Mouse (Mus musculus) gastrocnemius, postnatal 10 days (tissue): ENCODE results near the gene Cnksr3. TPM values are rescaled to one million over a fixed set of nuclear protein-coding genes. Genes with fewer than 3 reads are reported as not detected.

Source experiments
- DNase-seq: peaks from one replicate; pipeline ENCODE4 v3.0.0; 2021; ENCODE audit warnings: mixed read lengths
- total RNA-seq, 2 experiments: library from RNA; stranded (reverse); gene quantifications; 2 replicates each; pipeline ENCODE4 v1.2.3; 2021

Cnksr3 gene
- total RNA-seq, 2 experiments from 2014 or later, result 7.2 to 8.8 TPM

DNA sequence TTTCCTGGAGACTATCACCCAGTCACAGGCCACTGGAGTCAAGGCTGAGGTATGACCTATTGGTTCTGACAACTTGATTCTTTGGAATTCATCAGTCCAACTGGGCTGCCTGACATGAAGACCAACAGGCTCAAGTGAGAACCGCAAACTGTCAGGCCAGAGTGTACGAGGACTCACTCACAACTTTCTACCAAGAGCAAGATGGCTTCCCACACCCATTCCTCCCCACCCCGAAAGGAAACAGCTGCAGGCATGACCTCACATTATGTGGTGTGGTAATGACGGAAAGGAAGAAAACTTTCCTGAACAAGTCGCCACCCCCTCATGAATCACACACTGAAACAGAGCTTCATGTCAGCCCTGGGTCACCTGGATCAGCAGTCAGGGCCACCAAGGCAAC is 66.4 kb downstream of the Cnksr3 start:
- no peak for DNase-seq

- DNase-seq, result no peak
Measured at GRCm38 (mm10) chr10:7144081-7144783, 67.8 kb downstream of the Cnksr3 start.

GRCm38 (mm10) chr10:7142287-7142686 is 69.8 kb downstream of the Cnksr3 start:
- DNase-seq, result no peak

DNA sequence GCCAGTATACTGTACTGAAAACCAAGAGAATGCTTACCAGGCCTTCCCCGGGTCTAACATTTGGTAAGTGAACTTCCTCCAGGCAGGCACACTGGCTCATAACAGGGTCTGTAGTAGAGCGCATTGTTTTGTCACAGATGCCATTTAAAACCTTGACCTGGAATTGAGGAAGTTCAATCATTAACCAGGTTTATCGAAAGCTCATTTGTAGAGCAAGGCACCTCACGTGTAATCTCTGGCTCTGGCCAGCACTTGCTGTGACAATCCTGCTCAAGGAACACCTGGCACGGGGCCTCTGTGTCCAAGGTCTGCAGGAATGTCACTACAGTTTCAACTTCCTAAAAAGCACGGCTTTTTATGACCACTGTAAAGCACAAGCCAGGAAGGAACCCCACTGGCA is 71.8 kb downstream of the Cnksr3 start:
- DNase-seq, result no peak

DNA sequence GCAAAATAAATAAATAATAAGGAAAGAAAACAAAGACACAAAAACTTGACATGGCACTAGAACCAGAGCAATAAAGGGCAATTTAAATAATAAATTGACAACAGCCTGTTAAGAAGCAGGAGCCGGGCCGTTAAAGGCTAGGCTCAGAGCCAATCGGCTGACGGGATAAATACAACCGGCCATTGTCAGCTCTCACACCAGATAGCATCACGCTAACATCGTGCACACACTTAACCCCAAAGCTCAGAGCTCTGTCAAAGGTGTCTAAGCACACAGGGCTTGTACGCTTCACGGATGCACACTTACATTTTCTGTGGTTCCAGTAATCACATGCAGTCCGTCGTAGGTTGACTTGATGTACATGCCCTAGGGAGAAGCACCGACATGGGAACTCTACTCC is 74.0 kb downstream of the Cnksr3 start:
- DNase-seq, result no peak

- no peak for DNase-seq
Measured at GRCm38 (mm10) chr10:7135751-7136150, 76.3 kb downstream of the Cnksr3 start.

DNA sequence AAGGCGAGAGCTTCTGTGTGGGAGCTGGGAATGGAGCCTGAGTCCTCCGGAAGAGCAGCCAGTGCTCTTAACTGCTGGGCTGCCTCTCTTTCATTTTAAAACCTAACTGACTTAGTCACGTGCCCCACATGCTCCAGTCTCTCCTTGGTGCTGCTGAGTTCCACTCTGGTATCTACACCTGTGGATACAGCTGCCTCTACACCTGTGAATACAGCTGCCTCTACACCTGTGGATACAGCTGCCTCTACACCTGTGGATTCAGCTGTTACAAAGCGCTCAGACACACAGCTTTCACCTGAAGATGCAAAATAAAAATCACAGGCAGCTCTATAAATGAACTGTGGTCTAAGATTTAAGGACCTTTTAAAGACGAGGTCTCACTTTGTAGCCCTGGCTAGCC is 79.0 kb downstream of the Cnksr3 start:
- no peak for DNase-seq

DNA sequence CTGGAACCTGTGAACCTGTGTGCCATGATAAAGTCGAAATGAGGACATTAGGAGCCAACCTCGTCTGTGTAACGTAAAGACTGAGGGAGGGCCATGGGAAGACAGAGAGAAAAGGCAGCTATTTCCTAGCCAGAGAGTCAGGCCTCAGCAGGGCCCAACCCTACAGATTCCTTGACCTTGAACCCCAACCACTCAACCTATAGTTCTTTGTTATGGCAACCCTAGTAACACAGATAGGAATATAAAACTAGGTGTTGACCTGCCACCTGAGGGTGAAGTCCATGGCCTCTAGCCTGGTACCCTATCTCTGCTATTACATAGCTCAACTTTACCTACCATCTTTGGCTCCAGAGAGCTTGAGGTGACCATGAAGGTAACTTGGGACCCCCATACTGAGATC is 80.6 kb downstream of the Cnksr3 start:
- no peak for DNase-seq

DNA sequence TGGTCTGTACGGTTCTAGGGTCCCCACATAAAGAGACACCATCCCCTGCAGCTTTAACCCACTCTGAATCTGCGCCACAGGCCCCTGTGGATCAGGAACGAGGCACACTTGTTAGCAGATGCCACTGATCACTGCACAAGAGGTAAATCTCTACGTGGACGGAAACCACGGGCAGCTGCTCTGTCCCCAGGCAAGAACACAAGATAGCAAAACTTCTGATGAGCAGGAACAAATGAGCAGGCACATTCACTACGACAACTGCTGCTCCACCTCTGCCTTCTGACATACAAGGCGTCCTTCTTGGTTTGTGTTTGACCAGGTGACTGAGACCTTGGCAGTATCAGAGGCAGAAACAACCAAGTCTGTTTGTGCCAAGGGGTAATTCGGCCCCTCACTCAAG is 84.2 kb downstream of the Cnksr3 start:
- DNase-seq, result no peak

- DNase-seq, result no peak
Measured at GRCm38 (mm10) chr10:7126882-7127281, 85.2 kb downstream of the Cnksr3 start.

- DNase-seq, result no peak
Measured at GRCm38 (mm10) chr10:7126287-7126686, 85.8 kb downstream of the Cnksr3 start.

DNA sequence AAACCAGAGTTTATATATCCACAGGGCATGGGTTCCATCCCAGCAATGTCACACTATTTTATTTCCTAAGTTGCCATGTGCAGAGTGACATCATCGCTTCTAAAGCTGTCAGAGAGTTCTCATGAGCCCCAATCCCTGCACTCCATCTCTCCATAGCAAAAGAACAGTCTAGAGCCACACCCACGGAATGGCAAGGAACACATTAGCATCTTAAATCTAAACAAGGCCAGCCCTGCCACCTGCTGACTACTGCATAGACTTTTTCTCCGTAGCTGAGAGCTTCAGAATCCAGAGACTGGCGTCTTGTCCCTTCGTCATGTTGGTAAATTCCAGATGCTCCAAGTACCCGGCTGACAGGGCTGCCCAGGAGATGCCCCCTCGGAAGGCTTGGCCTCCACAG is 87.0 kb downstream of the Cnksr3 start:
- DNase-seq, result no peak

- DNase-seq, result no peak
Measured at GRCm38 (mm10) chr10:7122294-7122693, 89.7 kb downstream of the Cnksr3 start.

- no peak for DNase-seq
Measured at GRCm38 (mm10) chr10:7120206-7120605, 91.8 kb downstream of the Cnksr3 start.

GRCm38 (mm10) chr10:7118258-7119077 is 93.6 kb downstream of the Cnksr3 start:
- DNase-seq, result peak; percentile 69

DNA sequence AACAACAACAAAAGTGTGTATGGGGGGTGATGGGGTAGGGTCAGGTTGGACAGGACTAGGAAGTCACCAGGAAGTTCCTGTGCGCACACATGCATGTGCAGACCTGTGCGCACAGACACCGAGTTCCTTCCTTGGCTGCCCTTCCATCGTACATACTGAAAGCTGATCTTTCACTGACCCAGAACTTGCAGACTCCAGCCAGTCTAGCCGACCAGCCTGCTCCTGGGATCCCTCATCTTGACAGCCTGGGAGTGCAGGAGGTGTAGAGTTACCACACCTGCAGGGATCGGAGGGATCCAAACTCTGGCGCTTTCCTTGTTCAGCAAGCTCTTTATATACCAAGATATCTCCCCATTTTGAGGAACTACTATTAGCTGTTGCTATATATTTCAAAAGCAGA is 94.3 kb downstream of the Cnksr3 start:
- no peak for DNase-seq

GRCm38 (mm10) chr10:7114796-7115195 is 97.2 kb downstream of the Cnksr3 start:
- no peak for DNase-seq

DNA sequence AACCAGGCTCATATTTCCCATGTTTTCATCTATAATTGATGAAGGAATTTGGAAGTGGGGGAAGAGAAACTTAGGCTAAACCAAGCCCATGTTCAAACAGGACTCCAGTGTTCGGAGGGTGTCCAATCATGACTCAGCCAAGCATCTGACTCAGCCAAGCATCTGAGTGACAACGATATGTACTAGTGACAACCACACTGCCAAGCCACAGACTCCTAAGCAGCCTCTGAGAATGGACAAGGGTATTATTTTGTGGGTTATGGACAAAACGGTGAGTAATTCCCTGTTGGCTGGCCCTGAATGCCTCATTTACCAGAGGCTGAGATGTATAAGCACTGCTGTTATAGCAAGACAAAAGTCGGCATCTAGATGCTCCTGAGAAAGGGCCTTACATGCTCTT is 98.3 kb downstream of the Cnksr3 start:
- DNase-seq, result no peak

- no peak for DNase-seq
Measured at GRCm38 (mm10) chr10:7113144-7113543, 98.9 kb downstream of the Cnksr3 start.

DNA sequence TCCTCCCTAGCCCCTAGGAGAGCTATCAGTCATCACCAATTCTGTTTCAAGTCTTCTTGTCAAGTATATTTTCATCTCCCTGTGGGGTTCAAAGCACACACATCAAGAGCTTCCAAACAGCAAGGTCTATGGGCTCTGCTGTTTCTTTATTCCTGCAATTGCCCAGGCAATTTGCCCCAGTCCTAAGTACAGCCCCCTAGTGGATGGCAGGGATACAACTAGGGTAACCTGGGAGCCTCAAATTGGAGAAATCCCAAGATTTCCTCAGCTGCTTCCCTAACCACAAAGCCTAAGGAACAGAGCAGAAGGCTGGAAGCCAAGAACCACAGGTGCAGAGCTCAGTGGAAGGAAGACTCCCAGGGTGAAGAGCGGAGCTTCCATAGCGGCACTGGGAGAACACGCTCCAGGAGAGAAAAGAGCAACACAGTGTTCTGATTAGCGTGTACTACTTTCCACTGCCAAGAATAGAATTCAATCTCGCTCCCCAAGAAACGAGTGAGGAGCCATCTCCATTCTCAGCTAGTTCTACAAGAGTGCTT is 100.5 kb downstream of the Cnksr3 start:
- no peak for DNase-seq

DNA sequence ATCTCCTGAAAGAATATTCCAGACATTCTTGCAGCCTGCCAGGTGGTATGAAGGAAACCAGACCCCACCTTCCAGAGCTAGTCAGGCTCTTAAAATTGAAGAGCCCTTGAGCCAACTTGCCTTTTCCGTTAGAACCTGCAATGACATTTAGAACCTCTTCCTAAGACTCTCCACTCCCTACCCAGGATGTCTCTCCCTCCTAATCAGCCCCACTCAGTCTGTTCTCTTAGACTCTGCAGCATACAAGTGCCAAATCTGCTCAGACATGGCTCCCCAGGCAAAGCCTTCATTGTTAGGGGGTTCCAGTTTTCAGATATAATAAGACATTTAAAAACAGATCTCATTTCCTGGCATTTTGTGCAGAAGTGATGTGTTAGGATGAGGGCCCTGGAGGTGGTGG is 108.2 kb downstream of the Cnksr3 start:
- no peak for DNase-seq

- no peak for DNase-seq
Measured at GRCm38 (mm10) chr10:7077971-7078370, 134.1 kb downstream of the Cnksr3 start.

GRCm38 (mm10) chr10:7077389-7077808 is 134.6 kb downstream of the Cnksr3 start:
- no peak for DNase-seq
